Mouse (Mus musculus): ENCODE measurements around the gene Chsy1.

Chsy1 gene

GRCm38 (mm10) chr7:66107930-66108329 is 1.4 kb upstream of the Chsy1 start:
- peak; percentile 34 for DNase-seq (ENCODE audit: extremely low read depth, insufficient read length, low spot score)

GRCm38 (mm10) chr7:66109855-66110635 is 730 bp downstream of the Chsy1 start:
- peak; percentile 53 for DNase-seq (ENCODE audit: extremely low read depth, insufficient read length, low spot score)

GRCm38 (mm10) chr7:66110636-66111112 is 1.4 kb downstream of the Chsy1 start:
- DNase-seq (ENCODE audit: extremely low read depth, insufficient read length, low spot score), result no peak

- no peak for DNase-seq (ENCODE audit: extremely low read depth, insufficient read length, low spot score)
Observed at GRCm38 (mm10) chr7:66111211-66111610, 1.9 kb downstream of the Chsy1 start.

- DNase-seq (ENCODE audit: extremely low read depth, insufficient read length, low spot score), result no peak
Observed at GRCm38 (mm10) chr7:66113561-66113960, 4.2 kb downstream of the Chsy1 start.

- DNase-seq (ENCODE audit: extremely low read depth, insufficient read length, low spot score), result no peak
Observed at GRCm38 (mm10) chr7:66115821-66116343, 6.6 kb downstream of the Chsy1 start.

- DNase-seq (ENCODE audit: extremely low read depth, insufficient read length, low spot score), result no peak
Observed at GRCm38 (mm10) chr7:66116906-66117482, 7.7 kb downstream of the Chsy1 start.

GRCm38 (mm10) chr7:66118046-66118445 is 8.7 kb downstream of the Chsy1 start:
- DNase-seq (ENCODE audit: extremely low read depth, insufficient read length, low spot score), result peak; percentile 22

- no peak for DNase-seq (ENCODE audit: extremely low read depth, insufficient read length, low spot score)
Observed at GRCm38 (mm10) chr7:66118796-66119195, 9.5 kb downstream of the Chsy1 start.

- DNase-seq (ENCODE audit: extremely low read depth, insufficient read length, low spot score), result no peak
Observed at GRCm38 (mm10) chr7:66120139-66120538, 10.8 kb downstream of the Chsy1 start.

GRCm38 (mm10) chr7:66120702-66121396 is 11.5 kb downstream of the Chsy1 start:
- DNase-seq (ENCODE audit: extremely low read depth, insufficient read length, low spot score), result no peak

GRCm38 (mm10) chr7:66124551-66124968 is 15.2 kb downstream of the Chsy1 start:
- DNase-seq (ENCODE audit: extremely low read depth, insufficient read length, low spot score), result no peak

GRCm38 (mm10) chr7:66125368-66125767 is 16.1 kb downstream of the Chsy1 start:
- no peak for DNase-seq (ENCODE audit: extremely low read depth, insufficient read length, low spot score)

- DNase-seq (ENCODE audit: extremely low read depth, insufficient read length, low spot score), result no peak
Observed at GRCm38 (mm10) chr7:66127951-66128645, 18.8 kb downstream of the Chsy1 start.

- no peak for DNase-seq (ENCODE audit: extremely low read depth, insufficient read length, low spot score)
Observed at GRCm38 (mm10) chr7:66128857-66129256, 19.5 kb downstream of the Chsy1 start.

- no peak for DNase-seq (ENCODE audit: extremely low read depth, insufficient read length, low spot score)
Observed at GRCm38 (mm10) chr7:66130296-66130695, 21.0 kb downstream of the Chsy1 start.

- DNase-seq (ENCODE audit: extremely low read depth, insufficient read length, low spot score), result no peak
Observed at GRCm38 (mm10) chr7:66131776-66132421, 22.6 kb downstream of the Chsy1 start.

- no peak for DNase-seq (ENCODE audit: extremely low read depth, insufficient read length, low spot score)
Observed at GRCm38 (mm10) chr7:66134154-66134553, 24.8 kb downstream of the Chsy1 start.

GRCm38 (mm10) chr7:66135644-66136043 is 26.3 kb downstream of the Chsy1 start:
- no peak for DNase-seq (ENCODE audit: extremely low read depth, insufficient read length, low spot score)

- no peak for DNase-seq (ENCODE audit: extremely low read depth, insufficient read length, low spot score)
Observed at GRCm38 (mm10) chr7:66136187-66136586, 26.9 kb downstream of the Chsy1 start.

All from 3134 (cell line).